Mouse (Mus musculus) midbrain, embryonic 16.5 days (tissue): ENCODE measurements around the gene Flt4. TPM values are rescaled to one million over a fixed set of nuclear protein-coding genes. Genes with fewer than 3 reads are reported as not detected.

ENCODE experiments used
- ATAC-seq: fragments of 200-750 bp; cut with Nextera tagmentation; 2 replicates; pipeline ENCODE4 v1.8.0; 2017; ENCODE audit warnings: moderate TSS enrichment
- H3K27ac ChIP-seq: fragments of 300-500 bp; sonication (generic); 2 replicates; pipeline ENCODE4 v1.5.1; 2014; ENCODE audit warnings: mild to moderate bottlenecking, low read length, mixed read lengths
- H3K27me3 ChIP-seq: fragments of 300-500 bp; sonication (generic); 2 replicates; pipeline ENCODE4 v1.6.1; 2014; ENCODE audit warnings: low read depth, low read length, mixed read lengths; ENCODE audit not compliant: control insufficient read depth, insufficient read depth
- H3K36me3 ChIP-seq: fragments of 300-500 bp; sonication (generic); 2 replicates; pipeline ENCODE4 v1.6.1; 2014; ENCODE audit warnings: mild to moderate bottlenecking, low read length, moderate library complexity, mixed read lengths; ENCODE audit not compliant: control insufficient read depth, insufficient read depth
- H3K4me1 ChIP-seq: fragments of 300-500 bp; sonication (generic); 2 replicates; pipeline ENCODE4 v1.6.1; 2014; ENCODE audit warnings: mild to moderate bottlenecking, low read length, mixed read lengths; ENCODE audit not compliant: control insufficient read depth, insufficient read depth
- H3K4me2 ChIP-seq: fragments of 300-500 bp; sonication (generic); 2 replicates; pipeline ENCODE4 v1.6.1; 2014; ENCODE audit warnings: mild to moderate bottlenecking, low read length, mixed read lengths
- H3K4me3 ChIP-seq: fragments of 300-500 bp; sonication (generic); 2 replicates; pipeline ENCODE4 v1.5.1; 2014; ENCODE audit warnings: low read depth, mild to moderate bottlenecking, low read length, moderate library complexity, mixed read lengths
- H3K9ac ChIP-seq: fragments of 300-500 bp; sonication (generic); 2 replicates; pipeline ENCODE4 v1.6.1; 2014; ENCODE audit warnings: low read depth, low read length, mixed read lengths
- H3K9me3 ChIP-seq: fragments of 300-500 bp; sonication (generic); replicated peaks from 2 replicates; pipeline ENCODE4 v1.6.1; 2014; ENCODE audit warnings: mild to moderate bottlenecking, low read length, mixed read lengths; ENCODE audit not compliant: control insufficient read depth, poor library complexity, severe bottlenecking
- WGBS: fragments of 180-500 bp; shearing (Covaris S2); extraction: QIAGEN DNeasy Blood & Tissue Kit; methylation state at CpG from one replicate; pipeline ENCODE4 v1.1.7; 2014; 5-methylcytosine and 5-hydroxymethylcytosine counted together
- polyA plus RNA-seq: library from polyadenylated mRNA; unstranded; fragments of >200 nt; fragmentation: Nextera tagmentation; extraction: Ambion mirVana; gene quantifications from 2 replicates; pipeline ENCODE4 v1.2.1, GENCODE M21; 2015

The Flt4 gene
- polyA plus RNA-seq, 1 experiment from 2014 or later: 1.6 TPM

DNA sequence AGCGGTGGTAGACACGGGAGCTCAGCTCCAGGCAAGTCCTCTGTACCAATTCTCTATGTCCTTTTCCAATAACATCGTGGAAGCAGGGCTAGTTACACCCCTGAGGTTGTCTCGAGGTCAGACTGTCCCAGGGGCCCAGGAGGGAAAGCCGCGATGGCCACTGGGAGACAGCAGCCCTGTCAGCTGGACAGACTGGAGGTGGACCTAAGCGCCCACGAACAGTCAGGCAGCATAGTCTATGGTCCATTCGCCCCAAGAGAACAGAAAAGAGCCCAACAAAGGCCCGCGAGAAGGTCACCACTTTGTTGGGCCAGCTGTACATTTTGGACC lies 44.0 kb downstream of the Flt4 start:
- Histone ChIP-seq H3K4me1 (peaks cover 3% of the 10 kb centered on the region), H3K27me3 (no peaks in the 10 kb centered on the region), H3K36me3 (no peaks in the 10 kb centered on the region), H3K4me3 (no peak overlapping the region), H3K9me3 (no peaks in the 10 kb centered on the region), H3K27ac (no peak overlapping the region), H3K4me2 (peak overlapping the region; percentile 41), H3K9ac (no peak overlapping the region)
- peak; percentile 43; the same call in 1 of the 2 replicates for ATAC-seq
- WGBS: 36% methylated on average over 11 of the region's 11 CpGs

DNA sequence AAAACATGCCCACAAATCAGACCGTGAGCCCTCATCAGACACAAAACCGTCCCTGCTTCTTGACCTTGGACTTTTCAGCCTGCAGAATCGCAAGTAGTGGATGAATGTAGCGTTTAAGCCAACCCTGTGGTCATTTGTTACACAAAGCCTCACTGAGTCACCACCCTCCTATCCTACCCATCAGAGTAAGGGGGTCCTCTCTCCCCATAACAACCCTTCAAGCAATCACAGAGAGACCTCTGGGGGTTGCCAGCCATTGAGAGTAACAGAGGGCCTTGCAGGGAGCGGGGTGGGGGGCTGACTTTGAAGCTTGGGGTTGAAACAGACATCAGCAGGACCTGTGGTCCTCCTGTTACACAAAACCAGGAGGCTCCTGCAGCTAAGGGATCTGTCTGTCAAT lies 45.6 kb downstream of the Flt4 start:
- Histone ChIP-seq H3K4me2 (no peak overlapping the region), H3K9me3 (no peaks in the 10 kb centered on the region), H3K27ac (no peak overlapping the region), H3K9ac (no peak overlapping the region), H3K4me1 (peaks cover 3% of the 10 kb centered on the region), H3K27me3 (no peaks in the 10 kb centered on the region), H3K4me3 (no peak overlapping the region), H3K36me3 (no peaks in the 10 kb centered on the region)
- no peak for ATAC-seq
- WGBS: 89% methylated on average over 5 of the region's 5 CpGs

- Histone ChIP-seq H3K27me3 (no peaks in the 10 kb centered on the region), H3K36me3 (no peaks in the 10 kb centered on the region), H3K9ac (no peak overlapping the region), H3K9me3 (no peaks in the 10 kb centered on the region), H3K4me3 (no peak overlapping the region), H3K4me2 (no peak overlapping the region), H3K27ac (no peak overlapping the region), H3K4me1 (peaks cover 3% of the 10 kb centered on the region)
- ATAC-seq: no peak
Observed at GRCm38 (mm10) chr11:49655501-49655900, 46.4 kb downstream of the Flt4 start.

- peaks cover under 1% of the 10 kb centered on the region; the same call in 1 of the 2 replicates for H3K4me1 ChIP-seq
- no peaks in the 10 kb centered on the region for H3K9me3 ChIP-seq
- H3K36me3 ChIP-seq: no peaks in the 10 kb centered on the region
- H3K27me3 ChIP-seq: no peaks in the 10 kb centered on the region
- no peak overlapping the region for H3K9ac ChIP-seq
- ATAC-seq: no peak
- H3K27ac ChIP-seq: no peak overlapping the region
- no peak overlapping the region for H3K4me2 ChIP-seq
- WGBS: 88% methylated on average over 4 of the region's 4 CpGs
- no peak overlapping the region for H3K4me3 ChIP-seq
Observed at GRCm38 (mm10) chr11:49658065-49658464, 49.0 kb downstream of the Flt4 start.

GRCm38 (mm10) chr11:49658791-49659469 lies 49.9 kb downstream of the Flt4 start:
- Histone ChIP-seq H3K4me1 (no peaks in the 10 kb centered on the region), H3K27me3 (no peaks in the 10 kb centered on the region), H3K36me3 (no peaks in the 10 kb centered on the region), H3K9ac (no peak overlapping the region), H3K9me3 (no peaks in the 10 kb centered on the region), H3K4me2 (no peak overlapping the region), H3K27ac (no peak overlapping the region; the same call in 1 of the 2 replicates), H3K4me3 (no peak overlapping the region)
- 68% methylated on average over 10 of the region's 10 CpGs for WGBS
- no peak for ATAC-seq

DNA sequence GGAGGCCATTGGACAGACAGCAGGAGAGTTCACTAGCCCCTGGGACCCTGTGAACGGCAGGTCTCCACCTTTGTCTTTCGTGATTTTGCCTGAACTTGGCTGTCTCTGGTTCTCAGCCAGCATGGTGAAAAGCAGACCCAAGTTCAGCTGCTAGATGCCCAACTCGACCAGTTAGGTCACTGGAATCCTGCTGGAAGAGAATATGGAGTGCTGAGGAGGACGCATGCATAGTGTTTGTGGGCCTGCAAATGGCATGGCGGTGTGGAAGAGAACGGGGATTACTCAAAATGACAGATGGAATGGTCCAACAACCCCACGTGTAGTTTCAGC lies 50.4 kb downstream of the Flt4 start:
- H3K9ac ChIP-seq: no peak overlapping the region
- no peaks in the 10 kb centered on the region for H3K27me3 ChIP-seq
- H3K4me2 ChIP-seq: no peak overlapping the region
- H3K36me3 ChIP-seq: no peaks in the 10 kb centered on the region
- WGBS: 76% methylated on average over 7 of the region's 7 CpGs
- no peaks in the 10 kb centered on the region for H3K9me3 ChIP-seq
- no peaks in the 10 kb centered on the region for H3K4me1 ChIP-seq
- ATAC-seq: no peak
- no peak overlapping the region for H3K4me3 ChIP-seq
- H3K27ac ChIP-seq: no peak overlapping the region

DNA sequence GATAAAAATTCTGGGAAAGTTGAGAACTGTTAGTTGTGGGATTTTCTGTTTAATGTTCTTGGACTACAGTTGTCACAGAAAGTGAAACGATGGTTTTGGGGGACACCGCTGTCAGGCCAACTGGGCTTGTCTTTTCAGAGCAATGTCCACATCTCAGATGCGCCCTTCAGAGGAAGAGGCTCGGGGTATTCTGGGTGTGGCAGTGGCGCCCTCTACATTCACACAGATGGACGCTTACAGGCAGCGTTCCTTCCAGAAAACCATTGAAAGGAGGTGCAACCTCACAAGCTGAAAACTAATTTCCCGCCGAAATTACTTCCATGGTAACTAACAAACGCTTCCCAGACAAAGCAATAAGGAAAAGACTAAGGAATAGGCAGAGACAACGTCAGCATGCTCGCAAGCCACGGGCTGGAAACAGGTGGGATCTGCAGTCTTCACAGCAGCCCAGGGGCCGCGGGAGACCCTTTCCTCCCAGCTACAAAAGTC lies 53.3 kb downstream of the Flt4 start:
- H3K36me3 ChIP-seq: no peaks in the 10 kb centered on the region
- no peaks in the 10 kb centered on the region for H3K27me3 ChIP-seq
- no peaks in the 10 kb centered on the region for H3K9me3 ChIP-seq
- WGBS: 55% methylated on average over 15 of the region's 15 CpGs
- no peak overlapping the region for H3K4me3 ChIP-seq
- H3K27ac ChIP-seq: no peak overlapping the region
- no peak for ATAC-seq
- H3K9ac ChIP-seq: no peak overlapping the region
- H3K4me1 ChIP-seq: no peaks in the 10 kb centered on the region
- H3K4me2 ChIP-seq: no peak overlapping the region

- 0 out of 2 replicates have a peak, but pooled peaks have one; percentile 9 for ATAC-seq
- no peak within 1 kb of the TSS for H3K9ac ChIP-seq
- no peak within 1 kb of the TSS for H3K4me2 ChIP-seq
- no peaks in the 10 kb centered on the region for H3K27me3 ChIP-seq
- no peak within 1 kb of the TSS for H3K4me3 ChIP-seq
- WGBS: 84% methylated on average over 5 of the region's 5 CpGs
- H3K36me3 ChIP-seq: no peaks in the 10 kb centered on the region
- H3K9me3 ChIP-seq: no peaks in the 10 kb centered on the region
- H3K27ac ChIP-seq: no peak within 1 kb of the TSS
- H3K4me1 ChIP-seq: no peaks in the 10 kb centered on the region
Observed at GRCm38 (mm10) chr11:49663310-49663709, 54.2 kb downstream of the Flt4 start, which contains the start of gene Scgb3a1. Gene Scgb3a1 (plus strand): TSS chr11:49663610.

DNA sequence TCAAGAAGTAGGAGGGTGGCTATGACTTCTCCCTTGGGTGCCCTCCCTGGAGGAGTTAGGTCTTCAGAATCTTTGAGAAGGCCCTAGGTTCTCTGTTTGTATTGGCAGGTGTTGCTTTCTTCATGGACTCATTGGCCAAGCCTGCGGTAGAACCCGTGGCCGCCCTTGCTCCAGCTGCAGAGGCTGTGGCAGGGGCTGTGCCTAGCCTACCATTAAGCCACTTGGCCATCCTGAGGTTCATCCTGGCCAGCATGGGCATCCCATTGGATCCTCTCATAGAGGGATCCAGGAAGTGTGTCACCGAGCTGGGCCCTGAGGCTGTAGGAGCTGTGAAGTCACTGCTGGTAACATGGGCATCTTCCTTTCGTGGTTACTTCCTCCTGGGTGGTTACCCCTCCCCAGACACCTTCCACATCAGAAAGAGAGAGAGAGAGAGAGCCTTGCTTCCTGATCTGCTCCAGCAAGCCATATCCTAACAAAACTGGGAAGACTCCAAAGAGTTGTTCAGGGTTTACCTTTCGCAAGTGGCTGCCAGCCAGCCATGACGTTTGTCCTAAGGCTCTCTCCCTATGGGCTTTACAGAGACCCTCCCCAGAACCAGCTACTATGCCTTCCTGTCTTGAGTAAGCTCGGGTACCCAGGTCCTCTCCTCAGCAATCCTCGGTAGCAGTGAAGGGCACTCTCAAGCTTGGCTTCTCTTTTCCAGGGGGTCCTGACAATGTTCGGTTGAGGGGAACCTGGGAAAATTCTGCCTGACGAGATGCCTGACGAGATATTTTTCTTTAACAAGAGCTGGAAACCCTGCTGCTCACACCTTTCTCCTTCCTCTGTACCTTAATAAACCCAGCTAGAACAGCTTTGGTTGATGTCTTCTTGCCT lies 55.4 kb downstream of the Flt4 start:
- 85% methylated on average over 12 of the region's 12 CpGs for WGBS
- no peak overlapping the region for H3K4me3 ChIP-seq
- peak; percentile 40; the same call in 1 of the 2 replicates for ATAC-seq
- no peak overlapping the region for H3K4me2 ChIP-seq
- no peaks in the 10 kb centered on the region for H3K27me3 ChIP-seq
- H3K9me3 ChIP-seq: no peaks in the 10 kb centered on the region
- H3K4me1 ChIP-seq: no peaks in the 10 kb centered on the region
- no peak overlapping the region for H3K27ac ChIP-seq
- H3K9ac ChIP-seq: no peak overlapping the region
- no peaks in the 10 kb centered on the region for H3K36me3 ChIP-seq
